Mouse (Mus musculus) testis, adult 2 months (tissue): ENCODE measurements around the gene Sp8.

Source experiments
- CTCF ChIP-seq: fragments of 200-500 bp; IDR thresholded peaks from 2 replicates; pipeline ENCODE4 v1.5.1; 2012; ENCODE audit warnings: low read depth, mild to moderate bottlenecking, inconsistent platforms, low read length, moderate library complexity; ENCODE audit not compliant: control insufficient read depth, insufficient read depth, insufficient replicate concordance
- POLR2A ChIP-seq: fragments of 200-500 bp; IDR thresholded peaks from 2 replicates; pipeline ENCODE4 v1.6.1; 2012; ENCODE audit warnings: low read depth, mild to moderate bottlenecking, inconsistent platforms, low read length, moderate library complexity; ENCODE audit not compliant: control insufficient read depth

DNA sequence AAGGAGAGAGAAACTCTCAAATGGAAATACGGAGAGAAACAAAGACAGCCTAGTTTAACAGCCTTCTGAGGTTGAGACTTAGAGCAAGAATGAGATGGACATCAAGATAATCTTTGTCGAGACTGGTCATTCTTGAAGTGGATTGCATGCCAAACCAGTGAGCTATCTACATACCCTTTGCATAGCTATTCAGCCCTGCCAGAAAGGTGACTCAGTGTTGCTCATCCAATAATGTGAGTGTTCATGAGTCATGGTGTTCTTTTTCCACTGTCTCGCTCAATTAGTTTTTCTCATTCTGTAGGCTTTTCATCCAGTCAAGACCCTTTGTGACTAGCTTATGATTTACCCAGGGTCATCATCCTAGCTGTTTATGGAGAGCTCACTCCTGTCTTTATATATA, 31.6 kb upstream of the Sp8 start:
- TF ChIP-seq POLR2A (no peak), CTCF (no peak)
